Mouse (Mus musculus): ENCODE measurements around the gene Crybg2. TPM values are rescaled to one million over a fixed set of nuclear protein-coding genes. Genes with fewer than 3 reads are reported as not detected.

The Crybg2 gene
- total and polyA plus RNA-seq, 3 experiments: 0.65 to 2.3 TPM; not detected in 1

DNA sequence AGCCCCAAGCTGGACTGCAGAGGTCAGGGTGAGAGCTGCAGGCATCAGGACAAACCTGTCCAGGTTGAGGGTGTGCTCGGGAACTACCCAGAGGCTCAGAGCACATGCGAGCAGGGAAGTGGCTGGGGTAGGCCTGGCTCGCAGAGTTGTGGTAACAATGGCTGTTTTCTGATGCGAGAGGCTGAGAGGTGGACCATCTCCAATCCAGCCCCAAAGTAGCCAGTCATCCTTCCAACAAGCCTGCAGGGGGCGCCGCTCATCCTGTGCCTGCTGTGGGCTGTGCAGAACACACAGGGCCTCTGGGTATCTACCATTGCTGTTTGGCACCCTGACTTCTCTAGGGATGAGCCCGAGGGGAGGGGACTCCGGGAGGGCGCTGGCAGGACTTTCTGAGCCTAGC, 59.0 kb downstream of the Crybg2 start:
- peak overlapping the region; percentile 55 for H3K9ac ChIP-seq (ENCODE audit: control insufficient read depth, low read depth, low read length, poor library complexity, severe bottlenecking)
- no peaks in the 10 kb centered on the region; the same call in 1 of the 2 replicates for H3K79me2 ChIP-seq (ENCODE audit: control insufficient read depth, insufficient read depth, low read length, poor library complexity)
- H3K36me3 ChIP-seq (ENCODE audit: control insufficient read depth in 1 of 2, insufficient read depth in 2 of 2, low read length in 2 of 2): peaks cover 0 to 22% of the 10 kb centered on the region in 2 experiments; a peak in 2 of 4 replicates
- H3K9me3 ChIP-seq (replicated peaks; ENCODE audit: insufficient read depth, low read length): no peaks in the 10 kb centered on the region
- peak; percentile 89 for DNase-seq (ENCODE audit: low read depth, low spot score)
- no peak for TF ChIP-seq MYB (IDR thresholded peaks at IDR 0.05; ENCODE audit: low read depth, low read length)
- TF ChIP-seq MEF2A (IDR thresholded peaks at IDR 0.05; ENCODE audit: extremely low read depth, insufficient replicate concordance, low read depth, low read length, poor library complexity, severe bottlenecking): no peak
- peak; percentile 56 to 69 (median 63) for TF ChIP-seq CTCF (IDR thresholded peaks at IDR 0.05 in 2 of 3, conservative IDR thresholded peaks at IDR 0.05 in 1 of 3; ENCODE audit: control insufficient read depth in 1 of 3, insufficient read depth in 1 of 3, low read depth in 2 of 3, low read length in 3 of 3, poor library complexity in 1 of 3, severe bottlenecking in 1 of 3)
- TF ChIP-seq POLR2A (IDR thresholded peaks at IDR 0.05; ENCODE audit: control insufficient read depth in 1 of 2, insufficient read depth in 1 of 2, low read depth in 1 of 2, low read length in 2 of 2, poor library complexity in 1 of 2): 0 out of 4 replicates have a peak, but pooled peaks of 1 of the 2 experiments have one; percentile 2
- H3K27me3 ChIP-seq (ENCODE audit: control insufficient read depth in 1 of 2, insufficient read depth in 2 of 2, low read length in 2 of 2): no peaks in the 10 kb centered on the region
- no peak overlapping the region for H3K4me3 ChIP-seq (ENCODE audit: control insufficient read depth in 1 of 2, insufficient read depth in 1 of 2, low read depth in 2 of 2, low read length in 2 of 2)
- H3K27ac ChIP-seq (ENCODE audit: control insufficient read depth, low read depth, low read length): peak overlapping the region; percentile 73
- peaks cover 12 to 34% of the 10 kb centered on the region in 2 experiments for H3K4me1 ChIP-seq (ENCODE audit: control insufficient read depth in 1 of 2, insufficient read depth in 2 of 2, low read length in 2 of 2)

DNA sequence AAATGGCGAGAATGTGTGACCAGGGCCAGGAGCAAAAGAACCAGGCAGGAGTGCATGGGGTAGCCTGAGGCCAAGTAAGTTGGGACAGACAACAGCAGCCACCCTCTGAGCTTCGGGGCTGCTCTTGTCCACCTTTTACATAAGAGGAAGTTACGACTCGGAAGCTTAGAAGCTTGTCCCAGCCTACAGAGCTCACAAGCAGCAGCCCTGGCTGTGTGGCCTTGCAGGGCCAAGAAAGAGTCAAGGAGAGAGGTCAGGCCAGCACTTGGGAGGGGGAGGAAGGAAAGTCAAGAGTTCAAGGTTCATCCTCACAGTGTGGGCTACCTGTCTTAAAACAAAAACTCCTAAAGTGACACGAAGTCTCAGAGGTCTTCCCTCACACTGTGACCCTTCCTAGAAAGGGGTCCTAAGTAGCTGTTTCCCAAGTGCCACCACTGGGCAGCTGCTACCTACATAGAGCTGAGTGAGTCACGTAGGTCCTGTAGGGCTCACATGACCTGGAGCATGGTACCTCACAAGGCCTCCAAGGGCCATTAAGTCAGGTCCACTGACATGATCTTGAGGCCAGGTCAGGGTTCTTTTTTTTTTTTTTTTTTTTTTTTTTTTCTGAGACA, 59.7 kb downstream of the Crybg2 start:
- Histone ChIP-seq H3K79me2 (ENCODE audit: control insufficient read depth, insufficient read depth, low read length, poor library complexity) (no peaks in the 10 kb centered on the region; the same call in 1 of the 2 replicates), H3K27ac (ENCODE audit: control insufficient read depth, low read depth, low read length) (peak overlapping the region; percentile 73), H3K9me3 (replicated peaks; ENCODE audit: insufficient read depth, low read length) (no peaks in the 10 kb centered on the region), H3K9ac (ENCODE audit: control insufficient read depth, low read depth, low read length, poor library complexity, severe bottlenecking) (peak overlapping the region; percentile 55), H3K4me1 (ENCODE audit: control insufficient read depth in 1 of 2, insufficient read depth in 2 of 2, low read length in 2 of 2) (peaks cover 12 to 36% of the 10 kb centered on the region in 2 experiments), H3K36me3 (ENCODE audit: control insufficient read depth in 1 of 2, insufficient read depth in 2 of 2, low read length in 2 of 2) (peaks cover 0 to 25% of the 10 kb centered on the region in 2 experiments; a peak in 2 of 4 replicates), H3K4me3 (ENCODE audit: control insufficient read depth in 1 of 2, insufficient read depth in 1 of 2, low read depth in 2 of 2, low read length in 2 of 2) (no peak overlapping the region), H3K27me3 (ENCODE audit: control insufficient read depth in 1 of 2, insufficient read depth in 2 of 2, low read length in 2 of 2) (no peaks in the 10 kb centered on the region)
- peak; percentile 71 for DNase-seq (ENCODE audit: low read depth, low spot score)
- TF ChIP-seq GATA1 (IDR thresholded peaks at IDR 0.05; ENCODE audit: low read depth, low read length) (no peak), TBP (IDR thresholded peaks at IDR 0.05; ENCODE audit: low read depth, low read length) (0 out of 2 replicates have a peak, but pooled peaks have one; percentile 30), POLR2A (IDR thresholded peaks at IDR 0.05; ENCODE audit: control insufficient read depth in 1 of 2, insufficient read depth in 1 of 2, low read depth in 1 of 2, low read length in 2 of 2, poor library complexity in 1 of 2) (0 out of 4 replicates have a peak, but pooled peaks of 1 of the 2 experiments have one; percentile 25)

DNA sequence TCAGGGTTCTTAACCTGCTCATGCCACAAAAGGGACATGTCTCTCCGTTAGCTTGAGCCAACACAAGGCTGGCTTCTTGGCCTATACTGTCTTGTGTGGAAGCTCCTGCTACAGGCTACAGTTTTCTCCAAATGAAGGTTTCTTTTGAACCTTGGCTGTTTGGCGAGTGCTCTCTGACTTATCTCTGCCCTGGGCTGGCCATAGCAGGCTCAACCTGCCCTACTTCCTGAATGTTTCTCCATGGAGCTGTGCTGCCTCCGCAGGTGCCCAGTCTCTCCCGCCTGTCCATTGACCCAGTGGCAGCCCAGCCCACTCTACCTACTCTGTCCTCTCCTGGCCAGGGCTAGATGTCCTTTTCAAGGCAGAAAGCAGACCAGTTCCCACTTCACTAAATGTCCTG, 60.3 kb downstream of the Crybg2 start:
- no peak for DNase-seq (ENCODE audit: low read depth, low spot score)
- Histone ChIP-seq H3K9ac (ENCODE audit: control insufficient read depth, low read depth, low read length, poor library complexity, severe bottlenecking) (no peak overlapping the region), H3K4me3 (ENCODE audit: control insufficient read depth in 1 of 2, insufficient read depth in 1 of 2, low read depth in 2 of 2, low read length in 2 of 2) (no peak overlapping the region), H3K27ac (ENCODE audit: control insufficient read depth, low read depth, low read length) (no peak overlapping the region), H3K9me3 (replicated peaks; ENCODE audit: insufficient read depth, low read length) (no peaks in the 10 kb centered on the region), H3K27me3 (ENCODE audit: control insufficient read depth in 1 of 2, insufficient read depth in 2 of 2, low read length in 2 of 2) (no peaks in the 10 kb centered on the region), H3K4me1 (ENCODE audit: control insufficient read depth in 1 of 2, insufficient read depth in 2 of 2, low read length in 2 of 2) (peaks cover 12 to 36% of the 10 kb centered on the region in 2 experiments), H3K36me3 (ENCODE audit: control insufficient read depth in 1 of 2, insufficient read depth in 2 of 2, low read length in 2 of 2) (peaks cover 0 to 25% of the 10 kb centered on the region in 2 experiments; a peak in 2 of 4 replicates), H3K79me2 (ENCODE audit: control insufficient read depth, insufficient read depth, low read length, poor library complexity) (no peaks in the 10 kb centered on the region; the same call in 1 of the 2 replicates)
- TF ChIP-seq MAZ (IDR thresholded peaks at IDR 0.05; ENCODE audit: low read depth, low read length) (no peak), SIN3A (IDR thresholded peaks at IDR 0.05; ENCODE audit: low read length) (no peak), CTCF (IDR thresholded peaks at IDR 0.05 in 2 of 3, conservative IDR thresholded peaks at IDR 0.05 in 1 of 3; ENCODE audit: control insufficient read depth in 1 of 3, insufficient read depth in 1 of 3, low read depth in 2 of 3, low read length in 3 of 3, poor library complexity in 1 of 3, severe bottlenecking in 1 of 3) (no peak), MYB (IDR thresholded peaks at IDR 0.05; ENCODE audit: low read depth, low read length) (no peak), ZC3H11A (IDR thresholded peaks at IDR 0.05; ENCODE audit: low read depth, low read length) (no peak), ETS1 (IDR thresholded peaks at IDR 0.05; ENCODE audit: low read depth, low read length) (no peak), TBP (IDR thresholded peaks at IDR 0.05; ENCODE audit: low read depth, low read length) (no peak), ELF1 (IDR thresholded peaks at IDR 0.05; ENCODE audit: low read depth, low read length) (no peak), SMC3 (IDR thresholded peaks at IDR 0.05; ENCODE audit: low read depth, low read length) (no peak), MYC (IDR thresholded peaks at IDR 0.05; ENCODE audit: low read depth, low read length) (no peak), POLR2AphosphoS2 (IDR thresholded peaks at IDR 0.05; ENCODE audit: low read length) (no peak), MXI1 (IDR thresholded peaks at IDR 0.05; ENCODE audit: low read depth, low read length) (no peak), MAFK (IDR thresholded peaks at IDR 0.05; ENCODE audit: borderline replicate concordance, low read depth, low read length) (no peak), CHD1 (IDR thresholded peaks at IDR 0.05; ENCODE audit: low read depth, low read length) (no peak), POLR2AphosphoS5 (IDR thresholded peaks at IDR 0.05; ENCODE audit: borderline replicate concordance, low read depth, low read length) (no peak), NRF1 (IDR thresholded peaks at IDR 0.05; ENCODE audit: insufficient read depth, low read depth, low read length, poor library complexity, severe bottlenecking) (no peak), ZNF384 (IDR thresholded peaks at IDR 0.05; ENCODE audit: low read depth, low read length) (no peak)

Measured in MEL (cell line).